Mouse (Mus musculus): ENCODE data around the gene Tmem86a.

DNA sequence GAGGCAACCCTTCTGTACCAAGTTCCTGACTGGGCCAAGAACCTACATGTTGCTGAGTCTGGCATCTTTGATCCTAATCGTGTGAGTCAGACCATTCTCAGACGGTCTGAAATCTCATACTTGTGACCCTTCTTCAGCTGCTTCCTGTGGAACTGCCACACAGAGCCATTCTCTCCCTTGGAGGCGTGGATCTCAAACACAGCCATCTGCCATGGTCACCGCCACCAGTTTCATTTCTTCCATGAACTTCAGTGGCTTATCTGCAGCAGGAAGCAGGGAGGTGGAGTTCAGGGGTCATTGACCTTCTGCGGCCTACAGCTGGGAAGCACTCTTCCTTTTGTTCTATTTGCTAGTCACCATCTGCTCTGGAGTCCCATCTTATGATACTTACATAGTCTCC is 17.5 kb downstream of the Tmem86a start:
- no peak for TF ChIP-seq CTCF (IDR thresholded peaks at IDR 0.05; ENCODE audit: control insufficient read depth, insufficient read depth, low read length)
- TF ChIP-seq POLR2A (IDR thresholded peaks at IDR 0.05; ENCODE audit: borderline replicate concordance, control insufficient read depth, low read depth, low read length) = no peak

Data from bone marrow, adult 2 months (tissue).